Mouse (Mus musculus): ENCODE results near the gene Zfp958.
"Not testable (repeated sequence)": the region's sequence is repeated elsewhere in the genome, so short reads cannot be mapped to it uniquely, and the experiment has no call there.

Zfp958 gene

DNA sequence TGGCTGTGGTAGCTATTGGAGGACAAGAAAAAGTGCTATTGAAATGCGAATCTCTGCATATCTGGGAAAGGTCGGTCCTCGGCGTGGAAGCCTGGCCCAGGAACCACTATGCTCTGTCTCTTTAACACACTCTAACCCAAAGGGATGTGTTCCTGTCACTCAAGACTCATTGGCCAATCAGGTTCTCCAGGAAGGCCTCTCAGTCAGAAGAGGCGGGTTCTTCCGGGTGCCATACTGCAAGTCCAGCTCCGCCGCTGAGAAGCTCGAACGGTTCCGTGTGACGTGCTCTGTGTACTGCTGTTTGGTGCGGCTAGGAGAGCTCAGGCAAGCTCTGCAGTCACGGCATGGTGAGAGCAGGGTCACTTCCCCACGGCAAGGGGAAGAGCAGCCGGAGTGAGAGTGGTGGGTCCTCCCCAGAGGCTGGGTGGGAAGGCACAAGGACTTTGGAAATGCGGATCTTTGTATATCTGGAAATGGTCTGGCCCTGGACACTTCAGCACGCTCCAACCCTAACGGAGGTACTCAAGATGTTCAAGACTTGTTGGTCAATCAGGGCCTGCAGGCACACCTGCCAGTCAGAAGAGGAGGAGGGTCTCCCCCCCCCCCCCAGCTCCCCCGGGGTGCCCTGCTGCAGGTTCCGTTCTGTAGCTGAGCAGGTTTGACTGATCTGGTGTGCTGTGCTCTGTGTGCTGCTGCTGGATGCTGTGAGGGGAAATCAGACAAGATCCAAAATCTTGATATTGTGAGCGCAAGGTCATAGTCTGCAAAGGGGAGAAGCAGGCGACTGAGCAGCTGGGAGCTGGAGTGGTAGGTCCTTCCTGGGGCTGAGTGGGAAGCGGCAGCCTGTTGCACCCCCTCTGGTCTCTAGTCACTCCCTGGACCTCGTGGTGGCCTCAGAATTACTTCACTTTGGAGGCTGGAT, at the start of gene Zfp958:
Zfp958 (plus strand) TSS at position 236 of the 922 bp plus-strand sequence.
- DNase-seq (ENCODE audit: low spot score in 2 of 2): peak; percentile 95 to 99

- DNase-seq (ENCODE audit: low spot score in 2 of 2): no peak
Observed at GRCm38 (mm10) chr8:4581986-4582385, 31.0 kb upstream of the Zfp958 start.

GRCm38 (mm10) chr8:4582754-4583178, 30.2 kb upstream of the Zfp958 start:
- DNase-seq (ENCODE audit: low spot score in 2 of 2): no peak

DNA sequence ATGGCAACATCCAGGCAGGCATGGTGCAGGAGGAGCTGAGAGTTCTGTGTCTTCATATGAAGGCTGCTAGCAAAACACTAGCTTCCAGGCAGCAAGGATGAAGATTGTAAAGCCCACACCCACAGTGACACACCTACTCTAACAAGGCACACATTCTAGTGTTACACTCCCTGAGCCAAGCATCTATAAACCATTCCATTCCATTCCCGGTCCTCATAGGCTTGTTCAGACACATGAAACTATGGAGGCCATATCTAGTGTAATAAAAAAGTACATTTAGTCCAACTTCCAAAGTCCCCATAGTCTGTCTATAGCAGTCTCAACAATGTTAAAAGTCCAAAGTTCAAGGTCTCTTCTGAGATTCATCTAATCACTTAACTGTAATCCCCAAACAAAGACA, 28.3 kb upstream of the Zfp958 start:
- no peak for DNase-seq (ENCODE audit: low spot score in 2 of 2)

DNA sequence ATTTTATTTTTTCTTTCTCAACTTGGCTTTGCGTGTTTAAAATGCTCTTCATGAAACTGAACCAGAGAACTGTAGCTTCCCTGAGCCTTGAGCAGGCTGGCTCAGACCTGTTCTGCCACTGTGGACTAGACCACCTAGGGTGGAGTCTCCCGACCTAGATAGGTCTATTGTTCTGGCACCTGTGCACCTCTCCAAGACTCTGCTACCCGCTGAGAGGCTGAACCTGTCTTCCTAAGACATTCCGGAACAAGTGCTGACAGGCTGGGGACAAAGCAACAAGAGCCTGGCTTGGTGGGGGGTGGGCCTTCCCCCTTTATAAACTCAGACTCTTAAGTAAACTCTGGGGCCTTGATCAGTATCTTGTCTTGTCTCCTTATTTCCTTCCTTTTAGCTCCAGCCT, 26.6 kb upstream of the Zfp958 start:
- DNase-seq (ENCODE audit: low spot score in 2 of 2): no peak

DNA sequence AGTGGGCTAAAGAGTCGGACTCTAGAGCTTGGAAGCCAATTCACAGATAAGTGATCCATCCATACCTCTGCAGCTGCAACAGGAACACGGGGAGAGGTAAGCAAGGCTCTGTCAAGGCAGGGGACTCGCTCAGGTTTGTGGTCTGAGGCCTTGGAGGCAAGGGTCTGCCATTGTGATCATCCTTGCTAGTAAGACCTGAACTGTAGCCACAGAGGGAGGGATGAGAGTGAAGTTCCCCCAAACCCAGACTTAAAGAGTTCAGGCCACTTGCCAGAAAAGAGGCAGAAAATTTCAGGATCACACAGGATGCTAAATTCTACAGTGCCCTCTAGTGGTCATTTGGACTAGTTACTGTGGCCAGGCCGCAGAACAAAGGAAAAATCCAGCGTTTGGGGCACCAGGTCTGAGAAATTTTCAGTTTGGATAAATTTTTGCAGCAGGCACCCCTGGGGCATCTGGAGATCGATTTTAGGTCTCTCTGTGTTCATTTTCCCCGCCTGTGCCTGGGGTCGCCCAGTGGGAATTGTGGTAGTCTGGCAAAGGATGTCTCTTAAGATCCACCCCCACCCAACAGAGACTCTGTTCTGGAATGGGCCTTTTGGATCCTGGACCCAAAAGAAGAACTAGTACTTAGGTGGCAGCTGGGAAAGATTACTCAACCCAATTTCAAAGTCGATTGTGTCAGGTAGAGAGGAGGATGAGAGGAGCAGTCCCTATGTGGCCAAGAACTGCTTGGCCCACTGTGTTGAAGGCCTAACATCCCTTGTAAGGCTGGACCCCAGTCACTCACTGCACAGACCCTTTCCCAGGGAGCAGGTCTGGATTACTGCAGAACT, 24.6 kb upstream of the Zfp958 start:
- peak in 1 of 2 experiments; percentile 26 for DNase-seq (ENCODE audit: low spot score in 2 of 2)

DNA sequence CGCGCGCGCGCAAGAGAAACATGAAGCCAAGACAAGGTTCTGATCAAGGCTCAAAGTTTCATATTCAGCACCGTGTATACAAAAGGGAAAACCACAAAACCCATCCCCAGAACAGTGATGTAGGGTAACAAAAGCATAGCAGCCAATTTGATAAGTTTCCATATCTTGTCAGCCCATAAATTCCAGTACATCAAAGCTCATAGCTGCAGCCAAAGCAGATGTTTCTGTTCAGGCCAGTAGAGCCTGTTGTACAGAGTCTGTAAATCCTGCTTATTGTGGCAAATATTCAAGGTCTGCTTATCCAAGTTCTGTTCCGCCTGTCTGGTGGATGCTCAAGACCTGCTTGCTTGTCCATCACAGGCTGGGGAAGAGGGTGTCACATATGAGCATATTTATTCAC, 4.1 kb upstream of the Zfp958 start:
- DNase-seq (ENCODE audit: low spot score in 2 of 2): no peak

DNA sequence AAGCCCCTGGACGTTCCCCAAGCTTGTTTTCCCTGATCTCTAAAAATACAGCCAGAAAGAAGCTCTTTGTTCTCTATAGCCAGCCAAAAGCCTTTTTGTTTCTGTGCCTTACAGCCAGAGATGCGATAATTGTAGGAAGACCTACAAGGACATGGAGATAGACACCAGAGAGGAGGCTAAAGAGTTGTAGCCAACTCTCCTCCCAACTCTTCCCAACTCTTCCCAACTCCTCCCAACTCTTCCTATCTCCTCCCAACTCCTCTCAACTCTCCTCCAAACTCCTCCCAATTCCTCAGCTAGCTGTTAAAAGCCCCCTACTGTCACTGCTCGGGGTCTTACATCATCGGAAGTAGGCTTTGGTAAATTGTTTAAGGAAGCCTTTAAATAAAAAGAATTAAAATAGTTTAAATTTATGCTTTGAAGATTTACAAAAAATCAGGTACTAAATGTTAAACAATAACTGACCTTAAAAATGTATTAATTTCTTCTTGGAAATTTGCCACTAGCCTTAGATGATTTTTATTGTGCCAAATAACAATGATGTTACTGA, 1.3 kb upstream of the Zfp958 start:
- not testable (repeated sequence) for DNase-seq (ENCODE audit: low spot score in 2 of 2)

DNA sequence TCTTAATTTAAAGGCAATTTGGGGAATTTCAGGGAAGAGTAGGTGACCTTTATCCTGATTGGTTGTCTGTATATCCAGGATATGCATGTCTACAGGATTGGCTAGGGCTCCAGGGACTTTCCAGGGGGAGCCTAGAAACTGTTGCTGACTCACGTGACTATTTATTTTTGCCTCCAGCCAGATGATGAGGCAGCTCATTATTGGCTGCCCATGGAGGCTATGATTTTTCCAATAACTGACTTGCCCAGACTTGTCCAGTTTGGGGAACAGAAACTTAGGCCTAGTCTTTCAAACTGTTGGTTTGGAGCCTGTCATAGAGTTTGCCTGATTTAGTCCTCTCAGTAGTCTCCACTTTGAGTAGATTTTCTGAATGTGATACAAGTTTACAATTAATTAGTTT, 14.4 kb downstream of the Zfp958 start:
- DNase-seq (ENCODE audit: low spot score in 2 of 2): no peak

DNA sequence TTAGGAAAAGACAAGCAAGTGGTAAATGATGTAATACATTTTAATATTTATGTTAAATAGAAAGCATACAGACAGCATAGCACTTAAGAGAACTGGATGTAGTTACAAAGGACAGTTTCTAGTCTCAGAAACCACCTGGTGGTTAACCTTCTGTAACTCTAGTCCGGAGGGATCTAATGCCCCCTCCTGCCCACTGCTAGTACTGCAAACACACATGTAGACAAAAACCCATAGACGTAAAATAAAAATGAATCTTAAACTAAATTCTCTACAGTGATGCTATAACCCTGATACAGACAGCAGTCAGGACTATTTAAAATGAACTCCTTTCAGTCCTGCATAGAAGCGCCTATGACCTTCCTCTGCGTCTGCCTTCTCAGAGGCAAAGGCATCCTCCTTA, 24.1 kb downstream of the Zfp958 start:
- DNase-seq (ENCODE audit: low spot score in 2 of 2): no peak

DNA sequence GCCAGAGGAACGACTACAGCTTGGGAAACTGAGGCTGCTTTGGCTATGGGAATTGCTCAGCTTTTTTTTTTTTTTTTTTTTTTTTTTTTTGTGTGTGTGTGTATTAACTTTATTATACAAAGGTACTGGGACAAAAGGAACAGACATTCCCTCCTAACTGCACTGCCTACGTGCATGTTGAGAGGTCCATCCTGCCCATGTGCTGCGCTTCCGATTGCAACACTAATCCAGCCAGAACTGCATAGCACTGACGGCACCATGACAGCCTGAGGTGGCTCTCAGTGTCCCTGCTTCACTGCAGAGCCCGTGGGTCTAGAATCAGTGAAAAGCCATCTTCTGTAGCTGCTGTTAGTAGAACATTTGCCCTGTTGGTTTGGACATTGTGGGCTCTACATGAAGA, 30.0 kb downstream of the Zfp958 start:
- not testable (repeated sequence) for DNase-seq (ENCODE audit: low spot score in 2 of 2)

DNA sequence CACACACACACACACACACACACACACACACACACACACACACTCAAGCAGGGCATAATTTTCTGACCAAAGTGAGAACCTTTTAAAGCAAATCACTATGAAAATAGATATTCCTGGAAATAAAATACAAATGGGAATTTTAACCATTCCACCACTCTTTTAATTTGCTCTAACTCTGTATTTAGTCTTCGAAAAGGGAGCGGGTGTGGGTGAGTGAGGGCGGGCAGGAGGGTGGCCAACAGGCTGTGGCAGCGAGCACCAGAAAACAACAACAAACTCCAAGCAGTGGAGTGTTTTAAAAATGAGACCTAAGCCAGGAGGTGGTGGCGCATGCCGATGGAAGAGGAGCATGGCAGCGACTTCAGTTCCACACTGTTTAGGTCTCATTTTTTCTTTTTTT, 43.6 kb downstream of the Zfp958 start:
- DNase-seq (ENCODE audit: low spot score in 2 of 2): no peak

DNA sequence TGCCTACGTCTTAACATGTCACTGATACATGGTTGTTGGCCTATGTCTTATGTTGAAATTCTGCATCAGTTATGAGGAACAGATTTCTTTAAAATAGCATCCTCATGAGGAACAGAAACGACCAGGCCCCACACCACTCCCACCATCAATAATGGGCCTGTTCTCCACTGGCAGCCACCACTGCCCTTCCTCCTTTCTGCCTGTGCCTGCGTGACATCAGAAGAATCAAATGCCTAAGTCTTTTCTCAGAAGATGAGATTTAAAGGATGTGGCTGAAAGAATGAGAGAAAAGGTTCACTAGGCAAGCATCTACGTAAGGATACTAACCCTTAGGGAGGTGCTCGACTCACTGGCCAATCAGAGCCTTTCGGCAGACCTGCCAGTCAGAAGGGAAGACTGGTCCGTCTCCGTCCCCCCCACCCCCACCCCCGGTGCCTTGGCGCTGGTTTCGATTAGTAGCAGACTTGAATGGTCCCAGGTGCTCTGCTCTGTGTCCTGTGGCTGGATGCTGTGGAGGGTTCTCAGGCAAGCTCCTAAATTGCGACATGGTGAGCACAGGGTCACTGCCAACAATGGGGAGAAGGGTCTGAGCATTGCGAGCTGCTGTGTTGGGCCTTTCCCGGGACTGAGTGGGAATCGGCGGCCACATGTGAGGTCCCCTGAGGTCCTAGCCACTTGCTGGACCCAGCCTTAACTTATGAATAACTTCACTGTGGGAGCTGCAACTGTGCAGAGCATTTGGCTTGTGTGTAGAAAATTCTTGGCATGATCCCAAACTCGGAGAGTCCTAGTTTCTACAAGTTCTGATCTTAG, 62.4 kb downstream of the Zfp958 start:
- DNase-seq (ENCODE audit: low spot score in 2 of 2): no peak

DNA sequence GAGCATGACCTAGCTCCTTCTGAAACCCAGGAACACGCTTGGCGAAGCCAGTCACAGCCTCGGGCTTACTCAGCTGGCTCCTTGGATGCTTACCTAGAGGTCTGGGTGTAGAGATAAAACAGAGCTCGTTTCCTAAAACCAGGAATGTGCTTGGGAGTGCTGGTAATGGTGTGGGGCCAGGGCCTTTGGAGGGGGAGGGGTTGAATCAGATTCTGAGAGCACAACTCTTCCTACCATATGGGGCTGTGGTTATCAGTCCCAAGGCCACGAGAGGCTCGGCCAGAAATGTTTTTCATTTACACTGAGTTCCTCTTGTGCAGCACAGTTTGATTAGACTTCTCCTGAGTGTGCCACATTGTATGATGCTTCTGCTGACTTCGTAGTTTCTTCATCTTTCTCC, 63.6 kb downstream of the Zfp958 start:
- DNase-seq (ENCODE audit: low spot score in 2 of 2): peak in 1 of 2 experiments; percentile 8

DNA sequence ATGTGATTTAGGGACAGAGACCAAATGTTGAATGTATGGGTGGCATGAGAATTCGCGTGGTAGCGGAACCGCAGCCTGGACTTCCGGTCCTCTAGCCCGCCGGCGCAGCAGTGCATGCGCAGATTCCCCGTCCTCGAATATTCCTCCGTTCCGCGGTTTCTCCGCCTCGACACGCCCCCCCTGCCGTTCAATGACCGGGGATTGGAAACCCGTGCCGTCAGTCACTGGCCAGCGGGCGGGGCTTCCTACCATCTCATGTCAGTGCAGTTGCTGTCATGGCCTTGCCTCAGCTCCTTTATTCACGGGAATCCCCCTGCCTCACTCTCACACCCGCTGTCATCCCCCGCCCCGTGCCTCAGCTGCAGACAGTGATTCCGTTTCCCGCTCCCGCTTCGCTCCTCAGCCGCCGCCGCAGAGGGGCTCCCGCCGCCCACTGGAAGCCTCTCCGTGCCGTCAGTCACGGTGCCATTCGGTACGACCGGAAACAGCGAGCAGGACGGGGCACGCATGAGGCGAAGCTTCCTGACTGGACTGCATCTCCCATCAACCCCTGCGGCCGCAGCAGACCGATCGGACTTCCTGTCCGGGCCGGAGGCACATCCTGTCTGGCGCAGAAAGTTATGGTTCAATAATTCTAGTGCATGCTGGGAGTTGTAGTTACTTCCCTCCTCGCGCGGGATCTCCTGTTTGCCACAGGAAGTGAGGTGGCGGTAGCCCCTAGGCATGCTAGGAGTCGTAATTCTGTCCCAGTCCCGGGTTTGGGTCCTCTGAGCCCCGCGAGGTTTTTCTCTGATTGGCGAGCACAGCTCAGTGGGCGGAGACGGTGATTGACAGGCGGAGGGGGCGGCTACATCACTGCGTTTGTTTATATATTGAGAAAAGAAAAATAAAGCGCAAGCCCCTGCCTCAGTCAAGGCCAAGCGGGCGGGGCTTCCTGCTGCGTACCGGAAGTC, 64.6 kb downstream of the Zfp958 start:
- peak; percentile 98 to 99 for DNase-seq (ENCODE audit: low spot score in 2 of 2)

DNA sequence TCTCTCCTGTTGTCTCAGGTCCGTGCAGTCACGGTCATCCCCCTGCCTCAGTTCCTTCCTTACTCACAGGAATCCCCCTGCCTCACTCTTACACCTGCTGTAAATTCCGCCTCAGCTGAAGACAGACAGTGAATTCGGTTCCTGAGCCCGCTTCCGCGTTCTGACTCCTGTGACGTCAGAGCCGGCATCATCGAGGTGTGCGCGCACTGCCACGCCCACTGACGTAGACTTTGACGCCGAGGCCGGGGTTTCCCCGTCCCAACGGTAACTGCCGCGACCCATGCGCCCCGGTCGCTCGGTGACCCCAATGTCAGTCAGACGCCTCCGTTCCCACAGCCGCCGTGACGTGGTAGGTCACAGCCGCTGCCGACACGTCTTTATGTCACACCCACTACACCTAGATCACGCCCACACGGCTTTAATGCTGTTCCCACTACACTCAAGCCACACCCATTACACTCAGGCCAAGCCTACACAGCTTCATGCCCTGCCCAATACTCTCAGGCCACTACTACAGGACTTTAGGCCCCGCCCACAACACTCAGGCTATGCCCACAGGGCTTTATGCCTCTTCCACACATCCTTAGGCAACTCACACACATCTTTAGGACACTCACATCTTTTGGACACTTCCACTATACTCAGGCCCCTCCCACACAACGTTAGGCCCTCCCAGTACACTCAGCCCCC, 65.4 kb downstream of the Zfp958 start:
- peak; percentile 72 to 93 for DNase-seq (ENCODE audit: low spot score in 2 of 2)

GRCm38 (mm10) chr8:4678908-4679545, 66.1 kb downstream of the Zfp958 start:
- DNase-seq (ENCODE audit: low spot score in 2 of 2): peak; percentile 16 to 25

- peak in 1 of 2 experiments; percentile 7 for DNase-seq (ENCODE audit: low spot score in 2 of 2)
Observed at GRCm38 (mm10) chr8:4679796-4680195, 66.8 kb downstream of the Zfp958 start.

Measured in left cerebral cortex, adult 9 months (tissue).